ENCODE assay signal across 8 mouse cellular contexts in genomic region chr7:96212592-96213541, GRCm38 (mm10). TPM values are rescaled to one million over a fixed set of nuclear protein-coding genes. Genes with fewer than 3 reads are reported as not detected.
A peak's percentile ranks its signal among the peaks of the same experiment; 100 is the strongest.
DNase-seq lines count a peak whose midpoint lies in the region; ATAC-seq and TF ChIP-seq lines count a peak whose summit lies in the region.

No protein-coding gene starts in this region.

- H3K36me3 ChIP-seq in lung, embryonic 14.5 days (ENCODE audit: insufficient read depth) = no peaks in the 10 kb centered on the region

- WGBS in lung, embryonic 14.5 days = under 1% methylated on average over 47 of the region's 48 CpGs

- peak overlapping the region; percentile 96 for H3K4me2 ChIP-seq in lung, embryonic 14.5 days

- peak overlapping the region; percentile 50 for H3K9ac ChIP-seq in lung, embryonic 14.5 days

- 0 out of 2 replicates have a peak, but pooled peaks cover 10% of the 10 kb centered on the region for H3K27me3 ChIP-seq in lung, embryonic 14.5 days (ENCODE audit: insufficient read depth, low read length)

- no peaks in the 10 kb centered on the region for H3K9me3 ChIP-seq in lung, embryonic 14.5 days (ENCODE audit: low read depth, low read length)

- TF ChIP-seq POLR2A in embryonic fibroblast, embryonic 13.5 days (IDR thresholded peaks at IDR 0.05; ENCODE audit: low read depth, low read length) = no peak

- TF ChIP-seq CTCF in embryonic fibroblast, embryonic 13.5 days (IDR thresholded peaks at IDR 0.05; ENCODE audit: borderline replicate concordance, insufficient read depth, low read length) = no peak
- TF ChIP-seq CTCF in lung, embryonic 14.5 days (IDR thresholded peaks at IDR 0.05; ENCODE audit: low read depth) = peak; percentile 24; the same call in 1 of the 2 replicates

- ATAC-seq in hematopoietic stem cell, adult 5-6 weeks (replicated peaks in 1 of 2; ENCODE audit: insufficient read depth in 1 of 2, low FRiP score in 2 of 2, low TSS enrichment in 1 of 2, low read depth in 1 of 2, poor library complexity in 2 of 2, severe bottlenecking in 2 of 2) = peak; percentile 50 to 57
- ATAC-seq in lung, embryonic 14.5 days (ENCODE audit: insufficient read depth) = peak; percentile 33

- peak; percentile 45 for DNase-seq in thymus, postnatal 4 days
- DNase-seq in thymus, postnatal 25 days = no peak
- peak; percentile 58 for DNase-seq in layer of hippocampus, adult 9-11 months
- DNase-seq in lung, embryonic 14.5 days = peak; percentile 66
- peak; percentile 70 for DNase-seq in ovary, adult 18-20 months (ENCODE audit: low spot score)
- DNase-seq in c-Kit-positive CD71-positive TER-119-positive erythroid progenitor cells, embryonic 14.5 days (ENCODE audit: low spot score) = no peak

- H3K4me3 ChIP-seq in embryonic fibroblast, embryonic 13.5 days (ENCODE audit: insufficient read depth, low read length) = peak overlapping the region; percentile 38
- H3K4me3 ChIP-seq in lung, embryonic 14.5 days (ENCODE audit: low read depth, low read length) = peak overlapping the region; percentile 66

- no peak overlapping the region for H3K27ac ChIP-seq in embryonic fibroblast, embryonic 13.5 days (ENCODE audit: insufficient read depth, low read length)
- peak overlapping the region; percentile 1; the same call in 1 of the 2 replicates for H3K27ac ChIP-seq in lung, embryonic 14.5 days (ENCODE audit: low read depth)

- no peaks in the 10 kb centered on the region; the same call in 1 of the 2 replicates for H3K4me1 ChIP-seq in embryonic fibroblast, embryonic 13.5 days (ENCODE audit: control insufficient read depth, insufficient read depth, low read length)
- H3K4me1 ChIP-seq in lung, embryonic 14.5 days (ENCODE audit: insufficient read depth) = peaks cover 3% of the 10 kb centered on the region; the same call in 1 of the 2 replicates

RNA-seq across cellular contexts. Expression of gene Tenm4, which starts 41.8 kb away (rescaled TPM):
- 4.8 and 17.3 TPM in 2 replicates for polyA plus RNA-seq in embryonic fibroblast, embryonic 13.5 days (2011; ENCODE audit: insufficient read length, low read depth, missing spikeins)
- total RNA-seq in hematopoietic stem cell, adult 5-6 weeks (2017) = 0.38 TPM in 1 of 2 replicates, not detected in the other
- polyA plus RNA-seq in lung, embryonic 14.5 days (2014; fragmentation: Nextera tagmentation; extraction: Ambion mirVana) = 24.3 and 24.9 TPM in 2 replicates

Comparison
In these comparisons a context has a peak if more than half of its experiments do, and no peak if none do; other contexts are left out.
1. DNase-seq: peak in thymus, postnatal 4 days (single experiment), layer of hippocampus, adult 9-11 months (single experiment), lung, embryonic 14.5 days (single experiment) and ovary, adult 18-20 months (single experiment); none in thymus, postnatal 25 days (single experiment) and c-Kit-positive CD71-positive TER-119-positive erythroid progenitor cells, embryonic 14.5 days (single experiment).